Mouse (Mus musculus) C2C12 (cell line): ENCODE measurements around the gene Tmem145.

Experiments
- CEBPB ChIP-seq: IDR thresholded peaks from one replicate; pipeline ENCODE4 v1.6.1; 2011; ENCODE audit warnings: low read depth, mild to moderate bottlenecking, control low read depth, moderate library complexity
- CTCF ChIP-seq: IDR thresholded peaks from one replicate; pipeline ENCODE4 v1.5.1; 2011; ENCODE audit not compliant: control insufficient read depth, insufficient read depth, insufficient read length
- FOSL1 ChIP-seq: IDR thresholded peaks from one replicate; pipeline ENCODE4 v1.8.0; 2011; ENCODE audit warnings: mild to moderate bottlenecking, low read length; ENCODE audit not compliant: poor library complexity, insufficient read depth, severe bottlenecking
- MAX ChIP-seq: IDR thresholded peaks from one replicate; pipeline ENCODE4 v1.6.1; 2011; ENCODE audit warnings: mild to moderate bottlenecking, control low read depth
- MYOD1 ChIP-seq: IDR thresholded peaks from one replicate; pipeline ENCODE4 v1.6.1; 2011; ENCODE audit warnings: low read depth; ENCODE audit not compliant: control insufficient read depth, insufficient read length
- MYOG ChIP-seq: IDR thresholded peaks from one replicate; pipeline ENCODE4 v1.6.1; 2011; ENCODE audit not compliant: control insufficient read depth, insufficient read length; ENCODE audit errors: extremely low read depth
- USF1 ChIP-seq: IDR thresholded peaks from one replicate; pipeline ENCODE4 v1.6.1; 2011; ENCODE audit warnings: low read depth, mild to moderate bottlenecking, control low read depth, moderate library complexity

- TF ChIP-seq CTCF = no peak
- no peak for TF ChIP-seq MAX
- TF ChIP-seq USF1 = no peak
- no peak for TF ChIP-seq MYOG
- TF ChIP-seq FOSL1 = no peak
- TF ChIP-seq CEBPB = no peak
- TF ChIP-seq MYOD1 = no peak
Measured at GRCm38 (mm10) chr7:25309425-25309824, 3.5 kb downstream of the Tmem145 start.
